Mouse (Mus musculus) cerebellum, adult 8-10 months (tissue): ENCODE results near the gene Raver2.
"Not testable (repeated sequence)": the region's sequence is repeated elsewhere in the genome, so short reads cannot be mapped to it uniquely, and the experiment has no call there.

Experiments used
- DNase-seq: peaks from one replicate; pipeline ENCODE4 v3.0.0; 2022

The Raver2 gene

GRCm38 (mm10) chr4:101068786-101069153 lies at the start of gene Raver2:
Raver2 (plus strand) TSS chr4:101068983.
- peak; percentile 20 for DNase-seq

- DNase-seq = no peak
These were observed 48.2 kb upstream of the Raver2 start, which contains the start of gene Gm10577 for GRCm38 (mm10) chr4:101020596-101020995. Gm10577 (minus strand) TSS chr4:101020696.

- no peak for DNase-seq
These were observed 42.2 kb upstream of the Raver2 start for GRCm38 (mm10) chr4:101026566-101026965.

GRCm38 (mm10) chr4:101026995-101027394 lies 41.8 kb upstream of the Raver2 start:
- no peak for DNase-seq

- DNase-seq = no peak
These were observed 40.9 kb upstream of the Raver2 start for GRCm38 (mm10) chr4:101027852-101028411.

GRCm38 (mm10) chr4:101033047-101033446 lies 35.7 kb upstream of the Raver2 start:
- no peak for DNase-seq

GRCm38 (mm10) chr4:101035131-101035530 lies 33.7 kb upstream of the Raver2 start:
- no peak for DNase-seq

- no peak for DNase-seq
These were observed 31.6 kb upstream of the Raver2 start for GRCm38 (mm10) chr4:101037156-101037555.

GRCm38 (mm10) chr4:101043691-101044090 lies 25.1 kb upstream of the Raver2 start:
- no peak for DNase-seq

- DNase-seq = no peak
These were observed 24.6 kb upstream of the Raver2 start for GRCm38 (mm10) chr4:101044149-101044548.

- no peak for DNase-seq
These were observed 22.2 kb upstream of the Raver2 start for GRCm38 (mm10) chr4:101046576-101046975.

- DNase-seq = no peak
These were observed 6.6 kb upstream of the Raver2 start for GRCm38 (mm10) chr4:101062146-101062545.

- no peak for DNase-seq
These were observed 2.4 kb upstream of the Raver2 start for GRCm38 (mm10) chr4:101066401-101066800.

- peak; percentile 3 for DNase-seq
These were observed 580 bp downstream of the Raver2 start for GRCm38 (mm10) chr4:101069154-101069971.

GRCm38 (mm10) chr4:101071570-101071969 lies 2.8 kb downstream of the Raver2 start:
- no peak for DNase-seq

GRCm38 (mm10) chr4:101076425-101076824 lies 7.6 kb downstream of the Raver2 start:
- no peak for DNase-seq

- no peak for DNase-seq
These were observed 11.2 kb downstream of the Raver2 start for GRCm38 (mm10) chr4:101080016-101080415.

- no peak for DNase-seq
These were observed 13.5 kb downstream of the Raver2 start for GRCm38 (mm10) chr4:101082176-101082888.

GRCm38 (mm10) chr4:101084863-101085262 lies 16.1 kb downstream of the Raver2 start:
- DNase-seq = no peak

GRCm38 (mm10) chr4:101086040-101086439 lies 17.3 kb downstream of the Raver2 start:
- no peak for DNase-seq

GRCm38 (mm10) chr4:101087721-101088120 lies 18.9 kb downstream of the Raver2 start:
- DNase-seq = no peak

GRCm38 (mm10) chr4:101090630-101091029 lies 21.8 kb downstream of the Raver2 start:
- DNase-seq = not testable (repeated sequence)

- DNase-seq = no peak
These were observed 24.5 kb downstream of the Raver2 start for GRCm38 (mm10) chr4:101093292-101093691.

GRCm38 (mm10) chr4:101107122-101107521 lies 38.3 kb downstream of the Raver2 start:
- DNase-seq = peak; percentile 1
